Mouse (Mus musculus) telencephalon, adult 2 months (tissue): ENCODE results near the gene Selenow.

Experiments used
- DNase-seq: peaks from one replicate; pipeline ENCODE4 v3.0.0-alpha.2; 2011; ENCODE audit warnings: low read depth, low spot score

Selenow gene

GRCm38 (mm10) chr7:15922220-15922773 is at the start of gene Selenow:
TSS of gene Selenow (minus strand) at chr7:15922402.
- DNase-seq = peak; percentile 93

GRCm38 (mm10) chr7:15969674-15970073 is 47.5 kb upstream of the Selenow start:
- no peak for DNase-seq

- DNase-seq = no peak
Observed at GRCm38 (mm10) chr7:15968322-15968721, 46.1 kb upstream of the Selenow start.

GRCm38 (mm10) chr7:15967312-15967711 is 45.1 kb upstream of the Selenow start, which contains the start of gene Ehd2:
TSS of gene Ehd2 (minus strand) at chr7:15967567.
- DNase-seq = no peak

- no peak for DNase-seq
Observed at GRCm38 (mm10) chr7:15966489-15966888, 44.3 kb upstream of the Selenow start.

GRCm38 (mm10) chr7:15963798-15964652 is 41.8 kb upstream of the Selenow start:
- DNase-seq = no peak

GRCm38 (mm10) chr7:15962311-15963288 is 40.4 kb upstream of the Selenow start:
- no peak for DNase-seq

GRCm38 (mm10) chr7:15961798-15962197 is 39.6 kb upstream of the Selenow start:
- DNase-seq = no peak

GRCm38 (mm10) chr7:15961239-15961638 is 39.0 kb upstream of the Selenow start:
- no peak for DNase-seq

GRCm38 (mm10) chr7:15960691-15961090 is 38.5 kb upstream of the Selenow start:
- no peak for DNase-seq

GRCm38 (mm10) chr7:15956143-15956542 is 33.9 kb upstream of the Selenow start:
- DNase-seq = no peak

GRCm38 (mm10) chr7:15955509-15955908 is 33.3 kb upstream of the Selenow start:
- no peak for DNase-seq

- no peak for DNase-seq
Observed at GRCm38 (mm10) chr7:15954978-15955443, 32.8 kb upstream of the Selenow start.

GRCm38 (mm10) chr7:15954436-15954835 is 32.2 kb upstream of the Selenow start:
- no peak for DNase-seq

GRCm38 (mm10) chr7:15953307-15954074 is 31.3 kb upstream of the Selenow start:
- DNase-seq = no peak

- DNase-seq = no peak
Observed at GRCm38 (mm10) chr7:15952416-15952815, 30.2 kb upstream of the Selenow start.

- DNase-seq = no peak
Observed at GRCm38 (mm10) chr7:15950008-15950407, 27.8 kb upstream of the Selenow start.

- DNase-seq = no peak
Observed at GRCm38 (mm10) chr7:15949216-15949790, 27.1 kb upstream of the Selenow start.

GRCm38 (mm10) chr7:15948381-15948941 is 26.3 kb upstream of the Selenow start:
- no peak for DNase-seq

GRCm38 (mm10) chr7:15947653-15948260 is 25.6 kb upstream of the Selenow start:
- DNase-seq = no peak
